Mouse (Mus musculus) MN1 (cell line): ENCODE measurements around the gene Ergic1.

Experiments
- DNase-seq: peaks from one replicate; pipeline ENCODE4 v3.0.0-alpha.2; 2016; ENCODE audit warnings: low spot score

The Ergic1 gene

GRCm38 (mm10) chr17:26703671-26704070 lies 142.4 kb downstream of the Ergic1 start:
- no peak for DNase-seq

- DNase-seq: no peak
Observed at GRCm38 (mm10) chr17:26705463-26706359, 144.4 kb downstream of the Ergic1 start.
